8 mouse cellular contexts compared by ENCODE assay signal in genomic region chr12:64965124-64966026, GRCm38 (mm10). TPM values are rescaled to one million over a fixed set of nuclear protein-coding genes. Genes with fewer than 3 reads are reported as not detected.
DNase-seq lines count a peak whose midpoint lies in the region; ATAC-seq lines count a peak whose summit lies in the region.

Klhl28 (minus strand) TSS chr12:64965534.
Togaram1 (plus strand) TSS chr12:64965804.

- H3K27me3 ChIP-seq in forebrain, embryonic 14.5 days (replicated peaks; ENCODE audit: control insufficient read depth, insufficient read depth, low read length), result no peaks in the 10 kb centered on the region
- no peaks in the 10 kb centered on the region for H3K27me3 ChIP-seq in neural tube, embryonic 15.5 days (replicated peaks)

- H3K9ac ChIP-seq in forebrain, embryonic 14.5 days (ENCODE audit: low read length), result peak within 1 kb of the TSS; percentile 85
- H3K9ac ChIP-seq in neural tube, embryonic 15.5 days (replicated peaks), result peak within 1 kb of the TSS; percentile 69

- DNase-seq in ES-CJ7 (ENCODE audit: low read depth, low spot score), result peak; percentile 99
- peak; percentile 97 for DNase-seq in cerebellum, adult 11 months
- peak; percentile 100 for DNase-seq in forebrain, embryonic 14.5 days (ENCODE audit: low spot score)
- DNase-seq in heart, postnatal 14 days, result peak; percentile 96 to 98
- DNase-seq in layer of hippocampus, adult 11-12 months (ENCODE audit: low spot score), result peak; percentile 99
- DNase-seq in lung, adult 18-20 months, result peak; percentile 100
- peak; percentile 99 for DNase-seq in testis, postnatal 14 days (ENCODE audit: low spot score)

- peak; percentile 99 for ATAC-seq in forebrain, embryonic 14.5 days
- peak; percentile 99 for ATAC-seq in neural tube, embryonic 15.5 days (ENCODE audit: low FRiP score)

- H3K27ac ChIP-seq in forebrain, embryonic 14.5 days (ENCODE audit: low read depth, low read length), result peak within 1 kb of the TSS; percentile 86
- H3K27ac ChIP-seq in neural tube, embryonic 15.5 days (replicated peaks), result peak within 1 kb of the TSS; percentile 91

- no peaks in the 10 kb centered on the region for H3K9me3 ChIP-seq in forebrain, embryonic 14.5 days (replicated peaks; ENCODE audit: control insufficient read depth, low read length)
- no peaks in the 10 kb centered on the region for H3K9me3 ChIP-seq in neural tube, embryonic 15.5 days (replicated peaks)

- peak within 1 kb of the TSS; percentile 96 for H3K4me2 ChIP-seq in forebrain, embryonic 14.5 days (ENCODE audit: low read length)
- peak within 1 kb of the TSS; percentile 95 for H3K4me2 ChIP-seq in neural tube, embryonic 15.5 days

- intact Hi-C loops in heart, postnatal 14 days (cut with DNase I), result loop anchor here (2.0 to 5.0 kb wide), 4 partner anchors 47 to 207 kb away; partner anchors contain the start of genes Fkbp3, Mis18bp1 and Prpf39

- H3K36me3 ChIP-seq in forebrain, embryonic 14.5 days (ENCODE audit: control insufficient read depth, insufficient read depth, low read length), result no peaks in the 10 kb centered on the region
- no peaks in the 10 kb centered on the region for H3K36me3 ChIP-seq in neural tube, embryonic 15.5 days

- WGBS in forebrain, embryonic 14.5 days, result under 1% methylated on average over 45 of the region's 45 CpGs
- WGBS in neural tube, embryonic 15.5 days, result under 1% methylated on average over 45 of the region's 45 CpGs

- peaks cover 23% of the 10 kb centered on the region for H3K4me1 ChIP-seq in forebrain, embryonic 14.5 days (ENCODE audit: control insufficient read depth, insufficient read depth, low read length)
- peaks cover 44% of the 10 kb centered on the region for H3K4me1 ChIP-seq in neural tube, embryonic 15.5 days

- peak within 1 kb of the TSS; percentile 87 for H3K4me3 ChIP-seq in forebrain, embryonic 14.5 days (ENCODE audit: low read depth, low read length)
- peak within 1 kb of the TSS; percentile 70 for H3K4me3 ChIP-seq in neural tube, embryonic 15.5 days (replicated peaks)

RNA-seq across cellular contexts. Expression of gene Klhl28, which starts in this region (rescaled TPM):
- polyA plus RNA-seq in forebrain, embryonic 14.5 days (2014; fragmentation: Nextera tagmentation; extraction: Ambion mirVana), result 33.5 and 37.2 TPM in 2 replicates
- total RNA-seq in heart, postnatal 14 days (2021), result 10 to 100 TPM; 14.9 to 15.9 TPM
- polyA plus RNA-seq in neural tube, embryonic 15.5 days (2015; fragmentation: Nextera tagmentation; extraction: Ambion mirVana), result 22.7 and 23.4 TPM in 2 replicates

RNA-seq across cellular contexts. Expression of gene Togaram1, which starts in this region (rescaled TPM):
- polyA plus RNA-seq in forebrain, embryonic 14.5 days (2014; fragmentation: Nextera tagmentation; extraction: Ambion mirVana), result 20.3 and 27.8 TPM in 2 replicates
- 10 to 100 TPM; 16.1 to 19.2 TPM for total RNA-seq in heart, postnatal 14 days (2021)
- polyA plus RNA-seq in neural tube, embryonic 15.5 days (2015; fragmentation: Nextera tagmentation; extraction: Ambion mirVana), result 21.2 and 23.4 TPM in 2 replicates

Comparison
In these comparisons a context has a peak if more than half of its experiments do, and no peak if none do; other contexts are left out.
1. Peak in every context shown above with its lines: DNase-seq, ATAC-seq, H3K4me3 ChIP-seq and H3K27ac ChIP-seq.